Mouse (Mus musculus) erythroblast, embryonic 14.5 days (primary cell): ENCODE results near the gene Bhlha9.

Source experiments
- GATA1 ChIP-seq: IDR thresholded peaks from 2 replicates; pipeline ENCODE4 v1.6.1; 2012; ENCODE audit warnings: low read length, inconsistent platforms, mixed read lengths
- TAL1 ChIP-seq: IDR thresholded peaks from 3 replicates; pipeline ENCODE4 v1.6.1; 2012; ENCODE audit warnings: low read length, inconsistent platforms, mixed read lengths

DNA sequence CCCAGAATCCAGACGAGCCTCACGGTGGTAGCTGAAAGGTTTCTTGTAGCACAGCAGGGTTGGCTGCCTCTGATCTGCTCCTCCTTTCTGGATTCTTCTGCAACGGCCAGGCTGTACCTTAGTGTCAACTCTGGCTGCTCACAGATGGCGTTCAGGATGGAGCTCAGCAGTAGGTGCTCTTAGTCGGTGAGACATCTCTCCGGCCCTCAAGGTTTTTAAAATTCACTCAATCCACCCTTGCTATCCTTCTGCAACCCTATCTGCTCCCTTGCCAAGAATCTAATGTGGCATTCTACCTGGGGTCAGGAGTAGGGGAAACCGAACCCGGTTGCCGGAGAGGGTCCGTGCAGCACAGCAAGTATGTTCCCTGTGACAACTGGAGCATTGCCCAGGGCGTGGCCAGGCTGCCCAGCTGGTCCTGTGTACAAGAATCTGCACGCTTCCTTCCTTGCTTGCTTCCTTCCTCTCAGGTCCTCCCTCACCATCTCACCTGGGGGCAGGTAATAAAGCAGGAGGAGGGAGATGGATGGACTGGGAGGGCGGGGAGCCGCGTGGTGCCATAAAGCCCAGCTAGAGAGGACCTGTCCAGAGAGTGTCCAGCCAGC, at the start of gene Bhlha9:
- TF ChIP-seq TAL1 (no peak), GATA1 (no peak)
